Mouse (Mus musculus): ENCODE results near the gene Aym1.

DNA sequence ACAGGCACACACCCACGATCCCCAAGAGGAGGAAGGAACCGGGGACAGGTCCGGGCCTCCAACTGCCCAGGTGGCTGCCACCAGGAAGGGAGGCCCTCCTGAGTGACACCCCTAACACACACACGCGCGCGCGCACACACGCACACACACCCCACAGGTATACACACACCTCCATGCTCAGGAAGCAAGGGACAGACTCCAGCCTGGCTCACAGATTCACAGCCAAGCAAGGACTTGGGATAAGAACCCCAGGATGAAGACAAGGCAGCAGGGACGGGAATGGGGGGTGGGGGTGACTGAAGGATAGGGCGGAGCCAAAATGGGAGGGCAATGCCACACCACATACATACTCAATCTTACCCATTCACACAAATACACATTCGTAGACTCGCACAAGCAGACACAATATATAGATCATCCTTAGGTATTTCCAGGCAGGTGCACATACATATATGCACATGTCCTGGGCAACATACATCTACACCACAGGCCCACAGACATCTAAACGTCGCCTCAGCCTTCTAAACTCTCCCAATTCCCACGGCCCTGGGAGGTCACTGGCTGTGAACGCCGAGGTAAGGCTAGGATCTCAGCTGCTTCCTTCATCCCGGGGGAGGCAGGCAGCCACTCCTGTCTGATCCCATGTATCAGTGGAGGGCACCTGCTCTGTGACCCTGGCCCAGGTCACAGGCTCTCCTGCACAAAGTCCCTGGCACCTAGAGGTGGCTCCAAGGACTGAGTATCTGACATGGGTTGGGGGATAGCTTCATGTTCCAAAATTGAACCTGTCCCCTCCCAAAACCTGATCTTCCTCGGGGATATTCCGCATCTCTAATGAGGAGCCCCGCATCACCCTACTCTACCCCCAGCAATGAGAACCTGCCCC is 47.4 kb upstream of the Aym1 start:
- TF ChIP-seq POLR2A (IDR thresholded peaks at IDR 0.05; ENCODE audit: borderline replicate concordance, insufficient read depth, low read length), result no peak
- TF ChIP-seq CTCF (IDR thresholded peaks at IDR 0.05; ENCODE audit: borderline replicate concordance, insufficient read depth, low read depth, low read length), result no peak
